Mouse (Mus musculus): ENCODE data around the gene Galntl6. TPM values are rescaled to one million over a fixed set of nuclear protein-coding genes. Genes with fewer than 3 reads are reported as not detected.
"Not testable (repeated sequence)": the region's sequence is repeated elsewhere in the genome, so short reads cannot be mapped to it uniquely, and the experiment has no call there.

Galntl6 gene
- total RNA-seq, 2 experiments from 2014 or later: 51.7 to 55.3 TPM

DNA sequence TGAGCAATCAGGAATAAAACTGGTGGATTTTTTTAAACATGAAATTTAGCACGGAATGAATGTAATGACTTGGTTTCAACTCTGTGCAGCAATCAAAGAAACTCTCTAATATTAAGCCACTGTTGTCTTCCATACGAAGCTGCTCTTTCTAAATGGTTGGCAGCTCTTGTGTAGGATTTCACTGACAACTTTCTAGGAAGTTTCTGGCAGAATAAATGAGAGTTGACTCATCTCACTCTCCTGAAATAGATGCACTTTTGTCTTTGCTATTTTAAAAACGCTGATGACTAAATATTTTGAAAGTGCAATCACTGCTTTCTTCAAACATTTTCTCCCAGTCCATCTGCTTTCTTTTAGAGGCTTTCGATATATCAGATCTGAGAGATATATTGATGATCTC is 256.8 kb downstream of the Galntl6 start:
- peak in 1 of 2 experiments; percentile 26 for DNase-seq (ENCODE audit: low spot score in 2 of 2)

- DNase-seq (ENCODE audit: low spot score in 2 of 2): no peak
Measured at GRCm38 (mm10) chr8:58606451-58606850, 306.0 kb downstream of the Galntl6 start.

DNA sequence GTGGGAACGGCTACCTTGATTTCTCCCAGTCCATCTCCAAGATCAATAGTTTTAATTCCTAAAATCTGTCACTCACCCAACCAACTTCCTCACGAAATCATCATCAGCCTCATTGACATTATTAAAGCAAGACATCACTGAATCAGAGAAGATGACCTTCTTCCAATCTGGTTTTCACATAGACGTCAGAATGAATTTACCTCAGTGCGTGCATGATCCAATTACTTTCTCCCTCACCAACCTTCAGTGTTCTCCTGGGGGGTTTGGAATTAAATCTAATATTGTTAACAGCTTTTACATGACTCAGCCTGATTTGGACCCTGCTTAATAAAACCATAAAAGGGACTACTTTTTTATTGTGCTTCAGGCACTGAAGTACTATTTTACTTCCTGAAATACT is 307.7 kb downstream of the Galntl6 start:
- DNase-seq (ENCODE audit: low spot score in 2 of 2): no peak

DNA sequence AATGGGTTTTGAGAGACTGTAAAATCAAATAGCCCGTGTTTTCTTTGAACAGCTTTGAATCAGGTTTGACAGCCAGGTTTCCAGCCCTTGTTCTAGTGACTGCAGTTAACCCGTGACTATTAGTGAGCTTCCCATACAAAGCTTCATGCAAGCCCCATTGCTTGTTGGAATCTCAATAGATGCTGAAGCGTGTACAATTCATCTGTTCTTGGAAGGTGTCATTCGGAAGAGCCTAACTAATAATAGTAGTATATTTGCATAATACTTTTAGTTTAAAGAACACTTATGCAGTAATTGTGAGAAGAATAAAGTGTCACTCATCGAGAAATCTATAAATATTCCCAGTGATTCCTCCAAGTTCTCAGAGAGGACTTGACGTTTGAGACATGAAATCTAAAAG is 314.6 kb downstream of the Galntl6 start:
- no peak for DNase-seq (ENCODE audit: low spot score in 2 of 2)

DNA sequence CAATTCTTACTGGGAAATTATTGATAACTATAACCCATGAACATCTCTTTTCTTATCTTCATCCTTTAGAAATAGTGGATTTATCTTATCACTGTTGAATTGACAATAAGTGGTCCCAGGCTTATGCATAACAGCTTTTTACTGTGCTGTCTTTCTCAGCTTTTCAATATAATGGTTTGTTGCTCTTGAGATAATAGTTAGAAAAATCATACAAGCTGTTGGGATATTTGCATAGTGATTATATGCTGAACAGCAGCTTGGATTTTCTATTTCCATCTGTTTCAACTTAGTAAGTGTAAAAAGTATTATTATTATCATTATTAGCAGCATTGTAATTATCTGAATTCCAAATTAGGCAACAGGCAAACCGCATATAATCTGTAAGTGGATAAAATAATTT is 337.1 kb downstream of the Galntl6 start:
- peak in 1 of 2 experiments; percentile 45 for DNase-seq (ENCODE audit: low spot score in 2 of 2)

- no peak for DNase-seq (ENCODE audit: low spot score in 2 of 2)
Measured at GRCm38 (mm10) chr8:58568086-58568485, 344.4 kb downstream of the Galntl6 start.

DNA sequence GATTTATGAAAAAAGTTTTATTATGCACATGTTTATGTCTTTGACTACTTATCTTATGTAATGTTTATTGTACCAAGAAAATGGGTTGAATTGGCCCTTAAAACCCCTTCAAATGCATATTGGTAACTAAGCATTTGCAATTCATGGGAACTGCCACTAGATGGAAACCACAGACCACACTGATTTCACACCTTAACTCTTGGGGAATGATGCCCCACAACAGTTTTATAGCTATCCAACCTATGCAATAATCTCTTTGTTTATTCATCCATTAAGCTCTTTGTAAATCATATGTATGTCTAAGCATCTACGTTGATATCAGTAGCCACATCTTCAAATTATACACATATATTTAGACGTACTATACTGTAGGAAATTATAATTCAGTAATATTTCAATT is 346.3 kb downstream of the Galntl6 start:
- DNase-seq (ENCODE audit: low spot score in 2 of 2): peak in 1 of 2 experiments; percentile 57

- no peak for DNase-seq (ENCODE audit: low spot score in 2 of 2)
Measured at GRCm38 (mm10) chr8:58535781-58536180, 376.7 kb downstream of the Galntl6 start.

GRCm38 (mm10) chr8:58534631-58535030 is 377.8 kb downstream of the Galntl6 start:
- DNase-seq (ENCODE audit: low spot score in 2 of 2): no peak

DNA sequence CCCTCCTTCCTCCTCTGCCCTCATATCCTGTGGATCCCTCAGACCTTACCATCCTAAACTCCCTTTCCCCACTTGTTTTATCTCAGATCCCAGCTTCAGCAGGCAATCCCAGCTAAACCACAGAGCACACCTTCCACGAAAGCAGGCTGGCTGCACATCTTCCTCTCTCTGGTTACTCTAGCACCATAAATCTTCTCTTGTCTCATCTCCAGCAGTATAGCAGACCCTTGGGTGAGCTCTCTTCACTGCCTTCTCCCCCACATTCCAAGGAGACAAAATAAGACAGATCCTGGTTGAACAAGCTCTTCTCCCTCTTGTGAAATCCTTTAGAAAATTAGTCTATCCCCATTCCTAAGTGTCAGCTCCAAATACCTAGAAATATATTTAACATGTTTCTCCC is 389.0 kb downstream of the Galntl6 start:
- no peak for DNase-seq (ENCODE audit: low spot score in 2 of 2)

DNA sequence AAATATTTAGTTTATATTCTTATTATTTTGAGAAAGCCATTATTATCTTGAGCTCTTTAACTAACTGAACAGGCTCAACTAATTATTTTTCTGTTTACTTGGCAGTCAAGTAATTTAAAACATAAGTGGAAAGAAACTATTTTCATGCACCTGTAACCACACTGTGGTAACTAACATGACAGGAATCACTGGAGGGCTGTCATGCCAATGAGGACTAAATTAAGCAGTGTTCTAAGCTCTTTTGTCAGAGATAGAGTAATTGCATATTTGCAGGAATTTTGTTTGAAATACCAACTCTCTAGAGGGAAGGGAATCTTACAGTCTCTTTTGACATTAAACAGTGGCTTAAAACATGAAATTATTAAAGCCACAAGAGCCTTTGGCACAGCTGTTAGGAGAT is 390.5 kb downstream of the Galntl6 start:
- no peak for DNase-seq (ENCODE audit: low spot score in 2 of 2)

- DNase-seq (ENCODE audit: low spot score in 2 of 2): no peak
Measured at GRCm38 (mm10) chr8:58510516-58510915, 401.9 kb downstream of the Galntl6 start.

- DNase-seq (ENCODE audit: low spot score in 2 of 2): no peak
Measured at GRCm38 (mm10) chr8:58509051-58509450, 403.4 kb downstream of the Galntl6 start.

GRCm38 (mm10) chr8:58487099-58487498 is 425.3 kb downstream of the Galntl6 start:
- DNase-seq (ENCODE audit: low spot score in 2 of 2): no peak

- DNase-seq (ENCODE audit: low spot score in 2 of 2): not testable (repeated sequence)
Measured at GRCm38 (mm10) chr8:58463342-58463741, 449.1 kb downstream of the Galntl6 start.

DNA sequence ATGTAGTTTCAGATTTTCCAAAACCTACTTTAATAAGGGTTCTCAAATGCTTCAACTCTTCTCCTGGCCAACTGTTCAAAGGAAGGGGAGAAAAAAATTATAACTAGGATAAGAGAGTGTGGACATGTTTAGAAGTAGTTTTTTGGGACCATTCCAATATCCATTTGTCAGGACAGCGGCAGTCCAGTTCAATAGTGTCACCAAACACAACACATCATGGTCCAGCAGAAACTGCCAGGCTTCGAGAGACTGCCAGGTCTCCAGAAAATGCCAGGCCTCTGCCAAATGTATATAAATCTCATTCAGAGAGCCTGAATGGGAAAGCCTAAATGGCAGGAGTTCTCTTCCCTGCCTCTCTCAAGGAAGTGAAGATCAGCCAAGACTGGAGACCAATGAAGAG is 469.7 kb downstream of the Galntl6 start:
- no peak for DNase-seq (ENCODE audit: low spot score in 2 of 2)

DNA sequence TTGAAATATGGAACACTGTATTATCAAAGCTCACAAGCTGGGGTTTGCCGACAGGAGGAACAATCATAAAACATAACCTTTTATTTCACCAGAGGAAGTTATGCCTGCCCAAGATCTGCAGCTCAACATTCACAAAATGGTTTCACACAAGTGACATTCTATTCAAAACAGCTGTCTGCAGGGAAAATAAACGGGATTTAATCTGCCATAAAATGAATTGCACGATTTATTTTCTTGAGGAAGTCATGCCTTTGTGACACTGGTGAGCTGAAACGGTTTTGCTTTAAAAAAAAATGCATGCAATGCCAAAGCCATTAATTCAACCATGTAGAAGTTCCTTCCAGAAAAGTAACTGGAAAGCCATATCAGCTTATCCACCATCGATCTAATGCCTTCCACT is 494.0 kb downstream of the Galntl6 start:
- peak in 1 of 2 experiments; percentile 18 for DNase-seq (ENCODE audit: low spot score in 2 of 2)

- DNase-seq (ENCODE audit: low spot score in 2 of 2): no peak
Measured at GRCm38 (mm10) chr8:58417551-58417950, 494.9 kb downstream of the Galntl6 start.

GRCm38 (mm10) chr8:58396500-58396899 is 515.9 kb downstream of the Galntl6 start:
- peak in 1 of 2 experiments; percentile 86 for DNase-seq (ENCODE audit: low spot score in 2 of 2)

GRCm38 (mm10) chr8:58395879-58396278 is 516.6 kb downstream of the Galntl6 start:
- DNase-seq (ENCODE audit: low spot score in 2 of 2): no peak

- DNase-seq (ENCODE audit: low spot score in 2 of 2): peak in 1 of 2 experiments; percentile 48
Measured at GRCm38 (mm10) chr8:58372389-58372788, 540.1 kb downstream of the Galntl6 start.

DNA sequence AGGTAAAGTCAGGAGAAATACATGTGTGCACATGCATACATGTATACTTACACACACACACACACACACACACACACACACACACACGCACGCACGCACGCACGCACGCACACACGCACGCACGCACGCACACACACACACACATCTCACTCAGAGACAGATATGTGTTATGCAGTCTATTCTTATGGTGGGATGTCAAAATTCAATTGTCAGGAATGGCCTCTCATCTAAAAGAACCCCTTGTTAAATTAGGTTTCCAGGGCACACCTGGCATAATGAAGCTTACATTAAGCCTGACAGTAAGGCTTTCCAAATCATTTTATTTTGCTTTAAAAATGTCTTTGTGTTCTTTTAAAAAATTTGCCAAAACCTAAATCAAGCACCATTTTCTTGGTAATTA is 540.5 kb downstream of the Galntl6 start:
- DNase-seq (ENCODE audit: low spot score in 2 of 2): no peak

DNA sequence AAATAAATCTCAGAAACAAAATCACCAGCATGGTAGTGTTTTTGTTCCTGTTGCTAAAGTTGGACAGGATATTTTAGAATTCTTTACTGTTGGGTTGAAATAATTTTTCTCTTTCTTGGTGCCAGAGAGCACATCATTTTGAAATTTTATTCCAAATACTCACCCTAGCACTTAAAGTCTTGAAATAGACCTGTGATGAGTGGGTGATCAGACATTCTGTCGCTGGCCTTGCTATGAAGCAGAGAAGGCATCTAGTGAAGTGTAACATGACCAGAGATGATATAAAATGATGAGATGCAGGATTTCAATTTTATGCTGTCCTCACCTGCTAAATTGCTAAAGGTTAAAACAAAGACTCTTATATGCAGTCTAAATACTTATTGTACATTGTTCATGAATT is 581.3 kb downstream of the Galntl6 start:
- no peak for DNase-seq (ENCODE audit: low spot score in 2 of 2)

DNA sequence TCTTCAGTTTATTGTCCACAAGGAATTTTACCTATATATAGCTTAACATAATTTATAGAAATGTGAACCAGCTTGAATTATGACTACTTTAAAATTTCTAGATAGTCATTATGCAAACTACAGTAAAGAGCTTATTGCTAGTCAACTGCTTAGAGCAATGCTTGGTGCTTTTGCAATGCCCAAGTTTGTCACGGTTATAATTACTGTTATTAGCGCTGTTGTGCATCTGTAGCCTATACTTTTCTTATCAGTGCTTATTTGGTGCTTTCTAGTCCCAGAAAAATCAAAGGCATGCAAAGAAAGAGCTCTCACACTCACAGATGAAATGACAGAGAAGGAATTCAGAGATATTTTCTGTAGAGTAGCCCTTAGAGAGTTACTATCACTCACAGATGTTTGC is 599.0 kb downstream of the Galntl6 start:
- no peak for DNase-seq (ENCODE audit: low spot score in 2 of 2)
